Mouse (Mus musculus): ENCODE results near the gene Slc50a1. TPM values are rescaled to one million over a fixed set of nuclear protein-coding genes. Genes with fewer than 3 reads are reported as not detected.

The Slc50a1 gene
- polyA plus RNA-seq, 1 experiment, result 90.0 TPM

DNA sequence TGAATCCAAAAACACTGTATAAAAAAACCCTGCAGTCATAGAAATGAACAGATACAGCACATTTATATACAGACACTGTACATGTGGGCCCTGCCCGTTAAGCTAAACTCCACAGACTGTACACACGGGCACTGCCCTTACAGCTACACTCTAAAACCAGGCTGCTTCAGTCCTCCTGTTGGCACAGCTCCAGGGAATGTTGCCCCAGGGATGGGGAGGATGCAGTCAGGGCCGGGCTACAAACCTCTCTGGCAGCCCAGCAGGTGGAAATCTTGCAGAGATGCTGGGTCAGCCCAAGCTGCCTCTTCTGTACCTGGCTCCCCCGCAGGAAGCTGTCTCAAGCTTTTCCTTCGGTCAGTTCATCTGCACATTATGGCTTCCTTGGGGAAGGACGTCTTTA, 1.4 kb upstream of the Slc50a1 start:
- no peak for DNase-seq (ENCODE audit: extremely low spot score in 1 of 2, low spot score in 1 of 2)

DNA sequence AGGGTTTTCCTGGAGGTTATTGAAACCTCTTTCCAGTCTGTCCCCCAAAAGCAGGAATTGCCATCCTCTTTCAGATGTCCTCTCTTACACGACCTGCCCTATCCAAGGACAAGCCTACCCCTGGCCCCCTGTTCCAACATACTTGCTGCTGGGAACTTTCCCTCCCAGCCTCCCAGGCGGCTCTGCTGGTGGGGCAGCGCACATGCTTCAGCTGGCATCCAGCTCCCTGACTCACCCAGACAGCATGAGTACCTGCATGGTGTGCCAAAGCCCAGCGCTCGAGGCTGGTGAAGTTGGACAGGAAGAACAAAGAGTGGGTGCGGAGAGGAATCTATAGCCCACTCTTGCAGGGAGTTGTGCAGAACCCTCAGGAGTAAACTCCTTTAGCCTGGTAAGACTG, 521 bp upstream of the Slc50a1 start:
- DNase-seq (ENCODE audit: extremely low spot score in 1 of 2, low spot score in 1 of 2), result peak in 1 of 2 experiments; percentile 76

GRCm38 (mm10) chr3:89268916-89269315, 1.5 kb downstream of the Slc50a1 start:
- no peak for DNase-seq (ENCODE audit: extremely low spot score in 1 of 2, low spot score in 1 of 2)

DNA sequence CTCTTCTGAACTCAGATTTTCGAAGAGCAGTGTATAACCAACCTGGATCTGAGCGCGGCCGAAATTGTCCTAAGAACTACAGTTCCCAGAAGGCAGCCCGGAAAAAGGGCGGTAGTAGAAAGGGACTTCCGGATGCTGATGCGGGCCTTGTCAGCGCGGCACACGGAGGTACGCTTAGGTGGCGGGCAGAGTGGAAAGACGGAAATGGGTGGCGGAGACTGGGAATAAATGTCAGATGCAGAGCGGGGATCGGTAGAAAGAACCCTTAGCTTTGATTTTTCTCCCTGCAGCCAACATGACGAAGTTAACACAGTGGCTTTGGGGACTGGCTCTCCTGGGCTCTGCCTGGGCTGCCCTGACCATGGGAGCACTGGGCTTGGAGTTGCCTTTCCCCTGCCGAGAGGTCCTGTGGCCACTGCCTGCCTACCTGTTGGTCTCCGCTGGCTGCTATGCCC, 3.9 kb downstream of the Slc50a1 start:
- DNase-seq (ENCODE audit: extremely low spot score in 1 of 2, low spot score in 1 of 2), result peak; percentile 73 to 88

- DNase-seq (ENCODE audit: extremely low spot score in 1 of 2, low spot score in 1 of 2), result no peak
Measured at GRCm38 (mm10) chr3:89262417-89262816, 8.0 kb downstream of the Slc50a1 start.

DNA sequence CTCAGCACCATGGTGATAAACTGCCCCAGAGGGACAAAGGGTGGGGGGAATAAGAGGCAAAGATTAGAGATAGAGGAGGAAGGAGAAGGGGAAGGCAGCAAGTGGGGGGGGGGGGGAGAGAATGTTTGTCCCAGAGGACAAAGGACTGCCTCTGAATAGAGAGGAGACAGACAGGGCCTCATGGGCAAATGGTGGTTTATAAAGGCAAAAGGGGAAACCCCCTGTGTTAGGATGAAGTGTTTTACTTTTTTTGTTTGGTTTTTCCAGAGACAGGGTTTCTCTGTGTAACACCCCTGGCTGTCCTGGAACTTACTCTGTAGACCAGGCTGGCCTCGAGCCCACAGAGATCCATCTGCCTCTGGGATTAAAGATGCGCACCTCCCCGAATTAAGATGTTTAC, 10.2 kb downstream of the Slc50a1 start:
- DNase-seq (ENCODE audit: extremely low spot score in 1 of 2, low spot score in 1 of 2), result no peak

DNA sequence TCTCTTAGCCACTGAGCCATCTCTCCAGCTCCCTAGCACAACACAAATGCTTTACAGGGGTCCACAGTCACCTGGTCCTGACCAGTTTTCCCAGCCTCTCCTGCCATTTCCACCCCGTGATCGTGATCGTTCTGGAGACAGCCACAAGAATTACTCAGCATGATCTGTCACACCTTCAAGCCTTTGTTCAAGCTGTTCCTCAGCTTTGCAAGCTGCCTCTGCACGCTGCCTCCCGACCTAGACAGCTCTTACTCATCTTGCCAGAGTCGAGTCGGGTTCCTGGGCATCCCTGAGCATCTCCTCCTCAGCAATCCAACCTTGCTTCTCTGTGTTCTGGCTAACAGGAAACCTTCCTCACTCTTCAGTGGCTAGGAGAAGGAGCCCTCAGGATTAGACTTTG, 11.3 kb downstream of the Slc50a1 start, which contains the start of gene Dpm3:
TSS of gene Dpm3 (plus strand) at position 283 of the 400 bp plus-strand sequence.
- DNase-seq (ENCODE audit: extremely low spot score in 1 of 2, low spot score in 1 of 2), result peak in 1 of 2 experiments; percentile 47

DNA sequence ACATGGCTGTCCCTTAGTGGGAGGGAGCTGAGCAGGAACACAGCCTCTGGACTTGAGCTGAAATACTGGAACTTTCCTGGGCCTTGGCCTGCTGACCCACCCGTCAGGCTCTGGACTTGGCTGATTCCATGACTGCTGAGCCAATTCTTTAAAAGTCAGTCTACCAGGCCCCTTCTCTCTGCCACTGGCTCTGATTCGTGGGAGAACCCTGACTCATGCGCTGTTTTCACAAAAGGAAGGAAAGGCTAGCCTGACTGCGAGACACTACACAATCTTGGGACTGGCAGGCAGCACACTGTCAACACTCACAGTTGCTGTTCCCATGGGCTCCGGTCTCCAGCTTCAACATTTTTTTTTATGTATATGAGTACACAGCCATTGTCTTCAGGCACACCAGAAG, 14.2 kb downstream of the Slc50a1 start:
- DNase-seq (ENCODE audit: extremely low spot score in 1 of 2, low spot score in 1 of 2), result no peak

- no peak for DNase-seq (ENCODE audit: extremely low spot score in 1 of 2, low spot score in 1 of 2)
Measured at GRCm38 (mm10) chr3:89254994-89255393, 15.4 kb downstream of the Slc50a1 start.

- DNase-seq (ENCODE audit: extremely low spot score in 1 of 2, low spot score in 1 of 2), result no peak
Measured at GRCm38 (mm10) chr3:89251365-89251895, 18.9 kb downstream of the Slc50a1 start.

DNA sequence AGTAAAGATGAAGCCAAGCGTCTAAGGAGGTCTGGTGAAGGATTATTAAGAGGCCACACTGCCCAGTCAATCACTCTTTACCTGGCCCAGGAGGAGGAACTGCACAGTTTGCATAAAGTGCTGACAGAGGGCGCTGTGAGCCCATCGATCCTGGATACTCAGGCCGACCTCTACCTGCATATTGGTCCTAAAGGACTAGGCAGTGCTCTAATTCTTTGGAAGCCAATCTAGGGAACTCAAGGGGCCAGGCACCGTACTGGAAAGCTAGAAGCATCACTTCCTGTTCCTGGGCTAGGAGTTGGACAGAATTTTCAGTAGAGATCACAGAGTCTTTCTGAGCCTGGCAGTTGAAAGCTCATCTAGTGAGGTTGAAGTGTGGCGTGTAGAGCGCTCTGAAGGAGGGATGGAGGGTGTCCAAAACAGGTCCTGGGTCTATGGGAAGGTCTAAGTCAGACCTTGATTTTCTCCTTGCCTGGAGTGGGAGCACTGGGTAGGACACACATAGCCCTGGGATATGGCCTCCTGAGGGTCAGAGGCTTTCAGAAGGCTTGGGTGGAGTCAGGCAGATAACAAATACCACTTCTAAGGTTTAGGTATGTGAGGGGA, 19.8 kb downstream of the Slc50a1 start:
- DNase-seq (ENCODE audit: extremely low spot score in 1 of 2, low spot score in 1 of 2), result peak in 1 of 2 experiments; percentile 71

DNA sequence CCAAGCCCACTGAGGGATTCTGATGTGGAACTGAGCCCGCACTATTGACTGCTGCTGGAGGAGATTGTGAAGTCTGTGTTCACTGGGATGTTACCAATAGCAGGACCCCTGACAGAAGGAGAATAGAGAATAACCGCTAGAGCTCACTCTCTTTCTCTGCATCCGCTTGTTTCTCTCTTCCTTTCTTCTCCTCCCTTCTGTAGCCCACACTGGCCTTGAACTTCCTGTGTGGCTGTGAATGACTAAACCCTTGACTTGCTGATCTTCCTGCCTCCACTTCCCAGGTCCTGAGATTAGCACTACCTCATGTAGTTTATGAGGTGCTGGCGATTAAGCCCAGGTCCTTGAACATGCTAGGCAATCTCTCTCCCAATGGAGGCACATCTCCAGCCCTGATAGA, 22.9 kb downstream of the Slc50a1 start:
- DNase-seq (ENCODE audit: extremely low spot score in 1 of 2, low spot score in 1 of 2), result no peak

- peak; percentile 88 to 93 for DNase-seq (ENCODE audit: extremely low spot score in 1 of 2, low spot score in 1 of 2)
Measured at GRCm38 (mm10) chr3:89246261-89247100, 23.9 kb downstream of the Slc50a1 start, which contains the start of gene Trim46. Gene Trim46 (minus strand): TSS chr3:89246309.

DNA sequence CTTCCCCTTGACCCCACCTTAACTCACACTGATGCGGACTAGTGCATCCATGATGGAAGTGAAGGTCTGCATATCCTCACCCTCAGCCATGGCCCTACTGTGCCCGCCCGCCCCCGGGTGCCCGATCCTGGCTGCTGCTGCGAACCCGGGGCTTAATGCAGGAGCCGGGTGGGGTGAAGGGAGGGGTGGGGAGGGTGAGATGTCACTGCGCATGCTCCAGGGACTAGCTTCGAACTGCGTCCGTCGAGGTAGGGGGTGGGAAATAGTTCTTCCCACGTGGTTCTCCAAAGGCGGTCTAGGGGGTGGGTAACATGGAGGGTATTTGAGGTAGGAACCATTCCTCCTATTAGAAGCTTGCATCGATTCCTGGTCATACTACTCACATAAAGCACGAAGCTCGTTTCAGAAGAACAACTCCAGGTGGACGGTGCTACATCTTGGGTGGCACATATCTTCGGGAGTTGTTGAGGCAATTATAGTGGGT, 24.6 kb downstream of the Slc50a1 start, which contains the start of gene Krtcap2:
TSS of gene Krtcap2 (plus strand) at position 279 of the 484 bp plus-strand sequence.
- peak; percentile 62 to 82 for DNase-seq (ENCODE audit: extremely low spot score in 1 of 2, low spot score in 1 of 2)

DNA sequence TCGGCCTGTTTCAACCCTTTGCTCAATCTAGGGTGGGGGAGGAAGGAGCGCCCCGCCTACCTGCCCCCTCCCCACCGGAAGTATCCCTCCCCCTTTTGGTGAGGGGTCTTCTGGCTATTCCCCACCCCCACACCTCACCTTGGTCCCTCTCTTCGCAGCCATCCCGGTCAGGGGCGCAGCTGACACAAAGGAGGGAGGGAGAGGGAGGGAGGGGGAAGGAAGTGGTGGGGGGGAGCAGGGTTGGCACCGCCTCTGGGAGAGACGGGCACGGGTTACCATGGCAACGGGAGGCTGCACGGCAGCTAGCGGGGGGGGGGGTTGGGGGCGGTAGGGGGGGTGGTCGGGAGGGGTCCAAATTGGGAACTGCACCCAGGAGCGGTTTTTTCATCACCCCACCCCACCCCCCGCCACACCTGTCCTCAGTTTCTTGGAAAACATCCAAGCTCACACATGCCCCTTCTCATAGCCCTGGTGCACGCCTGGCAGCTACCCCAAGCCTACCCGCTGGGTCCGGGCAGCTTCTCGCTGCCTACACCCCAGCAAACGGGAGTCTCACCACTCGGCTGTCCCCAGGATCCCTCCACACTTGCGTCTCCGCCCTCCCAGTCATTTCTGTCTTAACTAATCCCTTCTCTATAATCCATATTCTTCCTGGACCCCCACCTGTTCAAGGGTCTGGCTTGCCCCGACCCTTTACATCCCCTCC, 25.2 kb downstream of the Slc50a1 start:
- DNase-seq (ENCODE audit: extremely low spot score in 1 of 2, low spot score in 1 of 2), result peak in 1 of 2 experiments; percentile 75

- no peak for DNase-seq (ENCODE audit: extremely low spot score in 1 of 2, low spot score in 1 of 2)
Measured at GRCm38 (mm10) chr3:89244158-89244981, 26.0 kb downstream of the Slc50a1 start.

DNA sequence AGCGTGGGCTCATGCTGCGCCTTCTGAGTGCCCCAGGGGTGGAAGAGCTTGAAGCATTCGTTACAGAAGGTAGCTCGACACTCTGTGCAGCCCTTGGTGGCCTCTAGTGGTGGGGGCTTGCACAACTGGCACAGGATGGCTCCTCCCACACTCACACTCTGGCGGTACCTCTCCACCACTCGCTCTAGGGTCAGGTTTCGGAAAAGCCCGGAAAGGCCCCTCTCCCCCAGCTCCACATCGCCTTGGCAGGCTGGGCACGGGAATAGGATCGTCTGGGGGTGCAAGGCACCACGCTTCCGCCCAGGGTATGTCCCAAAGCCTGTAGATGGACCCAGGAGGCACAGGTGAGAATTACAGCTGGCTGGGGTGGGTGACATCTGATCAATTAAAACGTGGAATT, 26.8 kb downstream of the Slc50a1 start:
- no peak for DNase-seq (ENCODE audit: extremely low spot score in 1 of 2, low spot score in 1 of 2)

GRCm38 (mm10) chr3:89242331-89242895, 28.0 kb downstream of the Slc50a1 start:
- DNase-seq (ENCODE audit: extremely low spot score in 1 of 2, low spot score in 1 of 2), result peak in 1 of 2 experiments; percentile 79

DNA sequence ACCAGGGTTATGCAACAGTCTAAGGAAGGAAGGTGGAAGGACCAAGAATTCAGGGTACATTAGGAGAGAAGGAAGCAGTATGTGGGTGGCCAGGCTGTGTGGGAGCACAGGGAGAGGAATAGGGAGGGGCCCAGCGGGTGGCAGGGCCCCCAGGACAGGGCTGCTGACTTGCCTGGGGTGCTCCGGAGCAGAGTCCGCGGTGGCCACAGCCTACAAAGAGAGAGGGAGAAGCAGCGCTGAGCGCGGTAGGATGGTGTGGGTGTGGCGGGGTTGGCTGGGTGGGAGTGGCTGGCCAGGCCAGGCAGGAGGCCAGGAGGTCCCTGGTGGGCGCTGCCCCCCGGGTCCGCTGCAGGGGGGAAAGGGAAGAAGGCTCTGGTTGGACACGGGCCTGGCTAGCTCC, 31.9 kb downstream of the Slc50a1 start:
- no peak for DNase-seq (ENCODE audit: extremely low spot score in 1 of 2, low spot score in 1 of 2)

Data from frontal cortex, adult 2 months (tissue).